Mouse (Mus musculus): ENCODE measurements around the gene Cela2a. TPM values are rescaled to one million over a fixed set of nuclear protein-coding genes. Genes with fewer than 3 reads are reported as not detected.
"Not testable (repeated sequence)": the region's sequence is repeated elsewhere in the genome, so short reads cannot be mapped to it uniquely, and the experiment has no call there.

Cela2a gene
- polyA plus RNA-seq, 1 experiment, result not detected

GRCm38 (mm10) chr4:141787462-141787861, 38.5 kb downstream of the Cela2a start:
- Histone ChIP-seq H3K9me3 (ENCODE audit: control insufficient read depth, low read length) (no peaks in the 10 kb centered on the region), H3K27me3 (ENCODE audit: control insufficient read depth) (no peaks in the 10 kb centered on the region), H3K4me1 (ENCODE audit: control insufficient read depth) (peaks cover 42% of the 10 kb centered on the region), H3K36me3 (ENCODE audit: control insufficient read depth) (peaks cover 63% of the 10 kb centered on the region), H3K4me3 (replicated peaks) (no peak overlapping the region)
- no peak for TF ChIP-seq GATA1 (IDR thresholded peaks at IDR 0.05; ENCODE audit: low read length)
- no peak for TF ChIP-seq TAL1 (IDR thresholded peaks at IDR 0.05; ENCODE audit: low read length)

GRCm38 (mm10) chr4:141787046-141787445, 38.9 kb downstream of the Cela2a start:
- no peaks in the 10 kb centered on the region for H3K9me3 ChIP-seq (ENCODE audit: control insufficient read depth, low read length)
- no peaks in the 10 kb centered on the region for H3K27me3 ChIP-seq (ENCODE audit: control insufficient read depth)
- H3K4me1 ChIP-seq (ENCODE audit: control insufficient read depth), result peaks cover 38% of the 10 kb centered on the region
- H3K36me3 ChIP-seq (ENCODE audit: control insufficient read depth), result peaks cover 67% of the 10 kb centered on the region
- TF ChIP-seq GATA1 (IDR thresholded peaks at IDR 0.05; ENCODE audit: low read length) (no peak), TAL1 (IDR thresholded peaks at IDR 0.05; ENCODE audit: low read length) (no peak)
- H3K4me3 ChIP-seq (replicated peaks), result no peak overlapping the region

- Histone ChIP-seq H3K4me1 (ENCODE audit: control insufficient read depth) (peaks cover 29% of the 10 kb centered on the region), H3K36me3 (ENCODE audit: control insufficient read depth) (peaks cover 76% of the 10 kb centered on the region), H3K9me3 (ENCODE audit: control insufficient read depth, low read length) (no peaks in the 10 kb centered on the region), H3K27me3 (ENCODE audit: control insufficient read depth) (no peaks in the 10 kb centered on the region), H3K4me3 (replicated peaks) (no peak overlapping the region)
- TF ChIP-seq TAL1 (IDR thresholded peaks at IDR 0.05; ENCODE audit: low read length) (no peak), GATA1 (IDR thresholded peaks at IDR 0.05; ENCODE audit: low read length) (no peak)
Observed at GRCm38 (mm10) chr4:141786141-141786540, 39.8 kb downstream of the Cela2a start.

- H3K4me1 ChIP-seq (ENCODE audit: control insufficient read depth), result peaks cover 19% of the 10 kb centered on the region
- peaks cover 89% of the 10 kb centered on the region for H3K36me3 ChIP-seq (ENCODE audit: control insufficient read depth)
- no peaks in the 10 kb centered on the region for H3K9me3 ChIP-seq (ENCODE audit: control insufficient read depth, low read length)
- no peak for TF ChIP-seq GATA1 (IDR thresholded peaks at IDR 0.05; ENCODE audit: low read length)
- TF ChIP-seq TAL1 (IDR thresholded peaks at IDR 0.05; ENCODE audit: low read length), result no peak
- no peaks in the 10 kb centered on the region for H3K27me3 ChIP-seq (ENCODE audit: control insufficient read depth)
- no peak overlapping the region for H3K4me3 ChIP-seq (replicated peaks)
Observed at GRCm38 (mm10) chr4:141784835-141785234, 41.1 kb downstream of the Cela2a start.

DNA sequence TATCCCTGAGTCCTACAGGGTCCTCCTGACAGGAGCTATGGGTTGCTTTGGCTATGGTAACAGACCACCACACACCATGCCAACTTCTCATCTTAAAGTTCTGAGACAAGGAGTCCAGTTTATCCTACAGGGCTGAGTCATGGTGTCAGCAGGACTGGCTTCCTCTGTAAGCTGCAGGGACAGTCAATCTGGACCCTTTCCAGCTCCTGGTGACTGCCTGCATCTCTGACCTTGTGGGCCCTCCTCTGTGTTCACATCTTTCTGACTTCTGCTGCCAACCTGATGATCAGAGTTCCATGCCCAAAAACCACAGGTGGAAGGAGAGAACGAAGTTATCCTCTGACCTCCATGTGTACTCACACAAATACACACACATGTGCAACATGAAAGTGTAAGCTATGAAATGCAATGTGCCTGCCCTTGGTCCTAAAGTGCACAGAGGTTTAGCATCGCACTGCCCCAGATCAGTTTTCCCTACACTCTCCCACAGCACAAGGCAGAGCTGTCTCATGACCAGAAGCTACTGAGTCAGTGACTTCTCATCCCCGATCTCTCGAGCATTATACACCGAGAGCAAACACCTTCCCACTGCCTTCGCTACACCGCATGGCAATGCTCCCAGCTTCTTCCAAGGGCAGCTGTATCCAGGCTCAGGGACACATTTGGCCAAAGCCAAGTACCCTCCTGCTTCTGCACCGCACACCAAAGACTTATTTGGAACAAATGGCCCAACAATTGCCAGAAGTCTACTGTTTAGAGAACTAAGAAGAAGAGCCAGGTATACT, 44.6 kb downstream of the Cela2a start:
- Histone ChIP-seq H3K4me3 (replicated peaks) (no peak overlapping the region), H3K9me3 (ENCODE audit: control insufficient read depth, low read length) (no peaks in the 10 kb centered on the region), H3K4me1 (ENCODE audit: control insufficient read depth) (peaks cover 13% of the 10 kb centered on the region), H3K36me3 (ENCODE audit: control insufficient read depth) (peaks cover 96% of the 10 kb centered on the region), H3K27me3 (ENCODE audit: control insufficient read depth) (no peaks in the 10 kb centered on the region)
- no peak for TF ChIP-seq GATA1 (IDR thresholded peaks at IDR 0.05; ENCODE audit: low read length)
- TF ChIP-seq TAL1 (IDR thresholded peaks at IDR 0.05; ENCODE audit: low read length), result no peak

DNA sequence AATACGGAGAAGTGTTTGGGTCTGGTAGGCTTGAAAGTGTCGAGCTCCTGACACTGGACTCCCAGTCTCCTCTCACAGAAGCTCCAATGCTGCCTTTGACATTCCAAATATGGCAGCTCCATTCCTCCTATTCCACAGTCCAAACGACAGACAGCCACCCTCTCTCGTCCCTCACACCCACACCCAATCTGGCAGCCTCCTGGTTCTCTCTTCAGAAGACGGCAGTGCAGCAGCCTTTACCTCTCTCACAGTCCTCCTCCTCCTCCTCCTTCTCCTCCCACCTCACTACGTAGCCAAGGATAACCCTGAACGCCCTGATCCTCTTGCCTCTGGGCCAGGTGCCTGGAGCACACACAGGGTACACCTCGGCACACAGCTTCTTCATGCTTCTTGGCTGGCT, 46.1 kb downstream of the Cela2a start:
- Histone ChIP-seq H3K27me3 (ENCODE audit: control insufficient read depth) (no peaks in the 10 kb centered on the region), H3K36me3 (ENCODE audit: control insufficient read depth) (peaks cover 96% of the 10 kb centered on the region), H3K9me3 (ENCODE audit: control insufficient read depth, low read length) (no peaks in the 10 kb centered on the region), H3K4me3 (replicated peaks) (no peak overlapping the region), H3K4me1 (ENCODE audit: control insufficient read depth) (peaks cover 12% of the 10 kb centered on the region)
- TF ChIP-seq GATA1 (IDR thresholded peaks at IDR 0.05; ENCODE audit: low read length), result no peak
- TF ChIP-seq TAL1 (IDR thresholded peaks at IDR 0.05; ENCODE audit: low read length), result no peak

DNA sequence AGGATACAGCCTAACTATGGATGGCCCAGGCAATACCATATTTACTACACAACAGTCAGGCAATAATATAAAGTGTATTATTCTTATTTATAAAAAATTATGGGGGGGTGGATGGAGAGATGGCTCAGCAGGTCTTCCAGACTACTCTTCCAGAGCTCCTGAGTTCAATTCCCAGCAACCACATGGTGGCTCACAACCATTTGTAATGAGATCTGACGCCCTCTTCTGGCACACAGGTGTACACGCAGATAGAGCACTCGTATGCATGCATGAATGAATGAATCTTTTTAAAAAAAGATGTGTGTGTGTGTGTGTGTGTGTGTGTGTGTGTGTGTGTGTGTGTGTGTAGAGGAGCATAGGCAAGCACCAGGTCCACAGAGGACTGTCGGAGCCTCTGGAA, 52.9 kb downstream of the Cela2a start:
- Histone ChIP-seq H3K4me1 (ENCODE audit: control insufficient read depth) (peaks cover 47% of the 10 kb centered on the region), H3K36me3 (ENCODE audit: control insufficient read depth) (peaks cover 96% of the 10 kb centered on the region)
- not testable (repeated sequence) for H3K27me3 ChIP-seq (ENCODE audit: control insufficient read depth); H3K9me3 ChIP-seq (ENCODE audit: control insufficient read depth, low read length); H3K4me3 ChIP-seq (replicated peaks)

DNA sequence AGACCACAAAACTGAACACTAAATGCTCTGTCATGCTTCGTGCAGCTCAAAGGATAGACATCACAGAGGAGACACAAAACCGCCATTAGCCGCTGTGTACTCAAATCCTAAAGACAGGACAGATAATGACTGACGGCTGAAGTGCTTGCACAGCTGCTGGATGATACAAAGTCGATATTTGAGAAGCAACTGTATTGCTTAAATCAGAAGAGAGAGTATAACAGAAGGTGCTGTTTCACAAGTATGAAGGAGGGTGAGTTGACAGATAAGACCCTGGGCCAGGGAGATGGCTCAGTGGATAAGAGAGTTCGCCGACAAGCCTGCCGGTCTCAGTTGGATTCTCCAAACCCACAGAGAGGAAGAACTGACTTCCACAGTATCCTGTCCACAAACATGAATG, 54.1 kb downstream of the Cela2a start:
- Histone ChIP-seq H3K36me3 (ENCODE audit: control insufficient read depth) (peaks cover 98% of the 10 kb centered on the region), H3K4me3 (replicated peaks) (no peak overlapping the region), H3K4me1 (ENCODE audit: control insufficient read depth) (peaks cover 59% of the 10 kb centered on the region), H3K27me3 (ENCODE audit: control insufficient read depth) (no peaks in the 10 kb centered on the region), H3K9me3 (ENCODE audit: control insufficient read depth, low read length) (no peaks in the 10 kb centered on the region)
- TF ChIP-seq GATA1 (IDR thresholded peaks at IDR 0.05; ENCODE audit: low read length) (no peak), TAL1 (IDR thresholded peaks at IDR 0.05; ENCODE audit: low read length) (no peak)

DNA sequence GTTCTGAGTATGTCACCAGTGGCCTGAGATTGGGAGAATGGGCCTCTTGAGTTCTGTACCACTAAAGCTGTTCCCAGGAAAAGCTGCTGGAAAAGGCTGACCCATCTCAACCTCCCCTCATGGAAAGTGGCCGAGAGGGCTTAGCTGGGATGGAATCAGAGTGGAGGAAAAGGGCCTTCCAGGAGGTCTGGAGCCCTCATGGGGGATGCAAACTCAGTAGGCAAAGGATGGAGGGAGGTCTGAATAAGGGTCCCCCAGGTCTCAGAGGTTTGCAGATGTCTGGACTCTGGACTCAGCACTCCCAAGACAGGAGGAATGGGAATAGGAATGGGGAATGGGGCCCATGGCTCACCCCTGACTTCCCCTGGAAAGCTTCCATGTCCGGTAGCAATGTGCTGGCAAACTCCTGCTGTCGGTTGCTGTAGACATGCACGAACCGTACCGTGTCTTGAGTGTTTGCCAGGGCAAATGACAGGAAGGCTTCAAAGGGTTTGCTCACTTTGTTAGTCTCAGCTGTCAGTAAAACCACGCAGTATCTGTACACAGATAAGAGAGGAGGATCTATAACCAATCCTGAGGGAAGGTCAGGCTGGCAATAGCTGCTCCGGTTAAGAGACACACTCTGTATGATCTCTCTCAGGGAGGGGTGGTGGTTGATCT, 56.3 kb downstream of the Cela2a start:
- Histone ChIP-seq H3K4me3 (replicated peaks) (no peak overlapping the region), H3K27me3 (ENCODE audit: control insufficient read depth) (no peaks in the 10 kb centered on the region), H3K36me3 (ENCODE audit: control insufficient read depth) (peaks cover 84% of the 10 kb centered on the region), H3K9me3 (ENCODE audit: control insufficient read depth, low read length) (no peaks in the 10 kb centered on the region), H3K4me1 (ENCODE audit: control insufficient read depth) (peaks cover 66% of the 10 kb centered on the region)
- TF ChIP-seq GATA1 (IDR thresholded peaks at IDR 0.05; ENCODE audit: low read length), result no peak

All from erythroblast, embryonic 14.5 days (primary cell).